Mouse (Mus musculus) hindbrain, embryonic 11.5 days (tissue): ENCODE results near the gene Vinac1. TPM values are rescaled to one million over a fixed set of nuclear protein-coding genes. Genes with fewer than 3 reads are reported as not detected.
A peak's percentile ranks its signal among the peaks of the same experiment; 100 is the strongest.

Experiments
- ATAC-seq: fragments of 200-750 bp; cut with Nextera tagmentation; 2 replicates; pipeline ENCODE4 v1.8.0; 2017; ENCODE audit warnings: mild to moderate bottlenecking, moderate TSS enrichment, moderate library complexity; ENCODE audit not compliant: low FRiP score
- DNase-seq: peaks from one replicate; pipeline ENCODE4 v3.0.0-alpha.2; 2015; ENCODE audit warnings: low spot score
- H3K27ac ChIP-seq: fragments of 300-500 bp; sonication (generic); 2 replicates; pipeline ENCODE4 v1.5.1; 2014; ENCODE audit warnings: mild to moderate bottlenecking, low read depth, low read length
- H3K27me3 ChIP-seq: fragments of 300-500 bp; sonication (generic); 2 replicates; pipeline ENCODE4 v1.6.1; 2014; ENCODE audit warnings: mild to moderate bottlenecking, low read length, moderate library complexity, mixed read lengths; ENCODE audit not compliant: control insufficient read depth, insufficient read depth
- H3K36me3 ChIP-seq: fragments of 300-500 bp; sonication (generic); 2 replicates; pipeline ENCODE4 v1.6.1; 2014; ENCODE audit warnings: mild to moderate bottlenecking, low read length, moderate library complexity, mixed read lengths; ENCODE audit not compliant: control insufficient read depth, insufficient read depth
- H3K4me1 ChIP-seq: fragments of 300-500 bp; sonication (generic); replicated peaks from 2 replicates; pipeline ENCODE4 v1.6.1; 2014; ENCODE audit warnings: low read length, mixed read lengths; ENCODE audit not compliant: control insufficient read depth, insufficient read depth
- H3K4me2 ChIP-seq: fragments of 300-500 bp; sonication (generic); replicated peaks from 2 replicates; pipeline ENCODE4 v1.6.1; 2014; ENCODE audit warnings: mild to moderate bottlenecking, low read depth, low read length
- H3K4me3 ChIP-seq: fragments of 300-500 bp; sonication (generic); 2 replicates; pipeline ENCODE4 v1.5.1; 2014; ENCODE audit warnings: low read depth, low read length
- H3K9ac ChIP-seq: fragments of 300-500 bp; sonication (generic); 2 replicates; pipeline ENCODE4 v1.6.1; 2014; ENCODE audit warnings: low read depth, low read length
- H3K9me3 ChIP-seq: fragments of 300-500 bp; sonication (generic); 2 replicates; pipeline ENCODE4 v1.6.1; 2016; ENCODE audit warnings: low read length; ENCODE audit not compliant: control insufficient read depth
- WGBS: fragments of 180-500 bp; shearing (Covaris S2); extraction: QIAGEN DNeasy Blood & Tissue Kit; methylation state at CpG from one replicate; pipeline ENCODE4 v1.1.7; 2014; 5-methylcytosine and 5-hydroxymethylcytosine counted together
- polyA plus RNA-seq: library from polyadenylated mRNA; unstranded; fragments of >200 nt; fragmentation: Nextera tagmentation; extraction: Ambion mirVana; gene quantifications from 2 replicates; pipeline ENCODE4 v1.2.1, GENCODE M21; 2014

Gene Vinac1
- polyA plus RNA-seq: 0.12 and 0.17 TPM in 2 replicates

DNA sequence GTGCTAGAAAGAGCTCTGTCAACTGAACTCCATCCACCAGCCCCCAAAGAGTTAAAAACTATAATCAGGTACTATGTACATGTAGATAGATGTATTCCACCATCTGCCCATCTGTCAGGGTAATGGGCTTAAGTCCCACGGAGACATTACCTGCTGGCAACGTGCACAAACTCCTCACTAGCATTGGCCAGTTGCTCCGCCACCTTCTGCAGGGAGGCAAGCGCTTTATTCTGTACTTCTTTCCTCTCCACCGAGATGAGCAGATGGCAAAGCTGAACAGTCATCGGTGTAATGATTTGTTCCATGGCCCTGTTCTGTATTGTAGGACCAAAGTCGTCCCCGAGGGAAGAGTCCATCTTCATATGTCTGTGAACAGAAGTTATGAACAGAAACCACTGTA, at the start of gene Vinac1:
Gene Vinac1 (minus strand): TSS at position 362 of the 400 bp plus-strand sequence.
- no peaks in the 10 kb centered on the region for H3K27me3 ChIP-seq
- no peak within 1 kb of the TSS for H3K4me2 ChIP-seq
- no peaks in the 10 kb centered on the region for H3K36me3 ChIP-seq
- H3K4me1 ChIP-seq: no peaks in the 10 kb centered on the region
- no peak within 1 kb of the TSS for H3K4me3 ChIP-seq
- no peak within 1 kb of the TSS for H3K9ac ChIP-seq
- no peak for ATAC-seq
- no peaks in the 10 kb centered on the region for H3K9me3 ChIP-seq
- no peak for DNase-seq
- 79% methylated on average over 8 of the region's 8 CpGs for WGBS
- H3K27ac ChIP-seq: no peak within 1 kb of the TSS

DNA sequence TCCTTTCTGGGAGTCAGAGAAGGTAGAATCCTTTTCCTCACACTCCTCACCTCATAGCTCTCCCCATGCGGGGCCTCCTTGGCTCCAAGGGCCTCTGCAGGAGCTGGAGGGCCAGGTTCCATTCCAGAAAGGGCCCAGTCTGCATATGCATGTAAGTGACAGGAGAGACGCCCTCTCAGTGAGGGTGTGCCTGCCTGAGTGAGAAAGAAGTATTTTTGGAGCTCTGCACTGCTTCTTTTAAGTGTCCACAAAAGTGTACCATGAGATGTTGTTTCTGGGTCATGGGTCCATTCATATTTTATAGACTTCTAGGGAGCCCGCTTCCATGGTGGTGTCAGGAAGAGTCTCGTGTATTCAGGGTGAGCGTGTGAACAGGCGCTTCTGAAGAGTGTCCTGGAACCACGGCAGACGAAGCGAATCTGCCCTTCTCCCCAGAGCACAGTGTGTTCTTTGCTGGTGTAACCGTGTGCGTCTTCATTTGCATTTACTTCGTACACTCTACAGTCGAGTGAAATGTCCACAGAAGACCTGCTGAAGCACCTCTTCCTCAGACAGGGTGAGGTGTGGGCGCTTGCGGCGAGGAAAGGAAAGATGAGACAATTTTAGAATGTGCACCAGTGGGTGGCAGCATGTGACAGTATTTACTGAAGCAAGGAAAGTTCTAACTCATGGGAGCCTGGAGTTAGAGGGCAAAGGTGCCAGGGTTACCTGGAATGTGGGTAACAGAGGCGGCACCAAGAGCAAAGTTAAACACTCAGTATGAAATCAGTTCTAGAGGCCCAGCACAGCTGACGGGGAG, 46.2 kb upstream of the Vinac1 start:
- ATAC-seq (no peak), DNase-seq (no peak)
- H3K9ac ChIP-seq: no peak overlapping the region
- H3K36me3 ChIP-seq: no peaks in the 10 kb centered on the region
- H3K27me3 ChIP-seq: no peaks in the 10 kb centered on the region
- no peak overlapping the region for H3K27ac ChIP-seq
- no peak overlapping the region for H3K4me3 ChIP-seq
- H3K4me2 ChIP-seq: no peak overlapping the region
- WGBS: 91% methylated on average over 18 of the region's 18 CpGs
- H3K4me1 ChIP-seq: no peaks in the 10 kb centered on the region
- H3K9me3 ChIP-seq: no peaks in the 10 kb centered on the region

- no peak for ATAC-seq
- WGBS: 95% methylated on average over 12 of the region's 12 CpGs
- no peaks in the 10 kb centered on the region for H3K36me3 ChIP-seq
- H3K9me3 ChIP-seq: no peaks in the 10 kb centered on the region
- no peak for DNase-seq
- H3K27me3 ChIP-seq: no peaks in the 10 kb centered on the region
- H3K9ac ChIP-seq: no peak overlapping the region
- no peak overlapping the region for H3K27ac ChIP-seq
- no peak overlapping the region for H3K4me2 ChIP-seq
- no peak overlapping the region for H3K4me3 ChIP-seq
- H3K4me1 ChIP-seq: no peaks in the 10 kb centered on the region
Measured at GRCm38 (mm10) chr2:129092810-129093209, 44.8 kb upstream of the Vinac1 start.

DNA sequence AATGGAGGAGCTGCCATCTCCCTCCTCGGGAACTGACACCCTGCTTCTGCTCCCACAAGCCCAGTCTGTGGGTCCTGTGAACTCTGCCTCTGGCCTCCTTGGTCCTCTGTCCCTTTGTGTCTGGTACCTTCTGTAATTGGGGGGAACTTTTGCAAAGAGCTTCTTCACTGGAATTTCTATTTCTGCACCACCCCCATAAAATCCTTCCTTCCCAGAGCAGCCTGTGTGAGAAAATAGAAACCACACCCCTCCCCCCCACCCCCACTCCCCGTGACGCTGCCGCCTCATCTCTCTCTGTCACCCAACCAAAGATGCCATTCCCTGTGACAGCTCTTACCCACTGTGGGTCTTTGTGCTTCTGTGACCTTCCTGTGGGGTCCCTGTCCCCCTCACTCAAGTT, 42.4 kb upstream of the Vinac1 start:
- Histone ChIP-seq H3K4me3 (no peak overlapping the region), H3K36me3 (no peaks in the 10 kb centered on the region), H3K4me1 (no peaks in the 10 kb centered on the region), H3K9ac (no peak overlapping the region), H3K27me3 (no peaks in the 10 kb centered on the region), H3K9me3 (no peaks in the 10 kb centered on the region), H3K4me2 (no peak overlapping the region), H3K27ac (no peak overlapping the region)
- DNase-seq: no peak
- no peak for ATAC-seq
- WGBS: 70% methylated on average over 4 of the region's 4 CpGs

DNA sequence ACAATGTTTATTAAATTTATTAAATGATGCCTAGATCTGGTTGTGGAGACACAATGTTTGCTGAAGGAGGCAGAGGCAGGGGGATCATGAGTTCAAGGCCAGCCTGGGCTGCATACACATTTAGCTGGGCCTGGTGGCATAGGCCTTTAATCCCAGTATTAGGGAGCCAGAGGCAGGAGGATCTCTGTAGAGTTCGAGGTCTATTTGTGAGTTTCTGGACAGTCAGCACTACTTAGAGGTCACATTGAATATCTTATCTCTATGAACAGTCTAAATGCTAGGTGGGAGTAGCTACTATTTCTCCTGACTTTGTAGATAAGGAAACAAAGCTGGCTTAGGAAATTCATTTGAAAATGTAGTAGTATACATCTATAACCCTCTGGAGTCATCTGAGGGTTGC, 39.5 kb upstream of the Vinac1 start:
- Histone ChIP-seq H3K4me2 (no peak overlapping the region), H3K4me1 (no peaks in the 10 kb centered on the region), H3K27ac (no peak overlapping the region), H3K4me3 (no peak overlapping the region), H3K36me3 (no peaks in the 10 kb centered on the region), H3K9ac (no peak overlapping the region), H3K27me3 (no peaks in the 10 kb centered on the region), H3K9me3 (no peaks in the 10 kb centered on the region)
- no peak for ATAC-seq
- WGBS: 91% methylated on average over 1 of the region's 1 CpGs
- DNase-seq: no peak

GRCm38 (mm10) chr2:129084959-129085358, 37.0 kb upstream of the Vinac1 start:
- no peak for ATAC-seq
- 48% methylated on average over 2 of the region's 2 CpGs for WGBS
- DNase-seq: peak; percentile 80
- Histone ChIP-seq H3K36me3 (no peaks in the 10 kb centered on the region), H3K9me3 (no peaks in the 10 kb centered on the region), H3K4me3 (no peak overlapping the region), H3K9ac (no peak overlapping the region), H3K27me3 (no peaks in the 10 kb centered on the region), H3K27ac (no peak overlapping the region), H3K4me2 (no peak overlapping the region), H3K4me1 (no peaks in the 10 kb centered on the region)

GRCm38 (mm10) chr2:129083514-129083913, 35.5 kb upstream of the Vinac1 start:
- no peak overlapping the region for H3K4me2 ChIP-seq
- H3K27ac ChIP-seq: no peak overlapping the region
- no peak overlapping the region for H3K9ac ChIP-seq
- H3K36me3 ChIP-seq: no peaks in the 10 kb centered on the region
- no peak overlapping the region for H3K4me3 ChIP-seq
- H3K27me3 ChIP-seq: no peaks in the 10 kb centered on the region
- no peaks in the 10 kb centered on the region for H3K4me1 ChIP-seq
- DNase-seq (no peak), ATAC-seq (no peak)
- WGBS: 96% methylated on average over 5 of the region's 5 CpGs
- H3K9me3 ChIP-seq: no peaks in the 10 kb centered on the region

GRCm38 (mm10) chr2:129081097-129081496, 33.1 kb upstream of the Vinac1 start:
- 0 out of 2 replicates have a peak, but pooled peaks cover 2% of the 10 kb centered on the region for H3K36me3 ChIP-seq
- no peak for DNase-seq
- 70% methylated on average over 13 of the region's 13 CpGs for WGBS
- no peaks in the 10 kb centered on the region for H3K9me3 ChIP-seq
- no peak for ATAC-seq
- H3K27ac ChIP-seq: no peak overlapping the region
- H3K27me3 ChIP-seq: no peaks in the 10 kb centered on the region
- no peaks in the 10 kb centered on the region for H3K4me1 ChIP-seq
- no peak overlapping the region for H3K9ac ChIP-seq
- no peak overlapping the region for H3K4me3 ChIP-seq
- H3K4me2 ChIP-seq: no peak overlapping the region

GRCm38 (mm10) chr2:129079194-129079593, 31.2 kb upstream of the Vinac1 start:
- no peak for DNase-seq
- Histone ChIP-seq H3K4me1 (no peaks in the 10 kb centered on the region), H3K9me3 (no peaks in the 10 kb centered on the region), H3K27ac (no peak overlapping the region), H3K36me3 (0 out of 2 replicates have a peak, but pooled peaks cover 2% of the 10 kb centered on the region), H3K4me3 (no peak overlapping the region), H3K9ac (no peak overlapping the region), H3K4me2 (no peak overlapping the region), H3K27me3 (no peaks in the 10 kb centered on the region)
- ATAC-seq: no peak
- WGBS: 87% methylated on average over 2 of the region's 2 CpGs
